Mouse (Mus musculus): ENCODE measurements at regions not wholly inside any gene's neighbourhood (a gene's known extent, or its start where the extent isn't known, plus 50 kb on each side); places are given as distances from the start of the nearest gene placed in this dataset.

DNA sequence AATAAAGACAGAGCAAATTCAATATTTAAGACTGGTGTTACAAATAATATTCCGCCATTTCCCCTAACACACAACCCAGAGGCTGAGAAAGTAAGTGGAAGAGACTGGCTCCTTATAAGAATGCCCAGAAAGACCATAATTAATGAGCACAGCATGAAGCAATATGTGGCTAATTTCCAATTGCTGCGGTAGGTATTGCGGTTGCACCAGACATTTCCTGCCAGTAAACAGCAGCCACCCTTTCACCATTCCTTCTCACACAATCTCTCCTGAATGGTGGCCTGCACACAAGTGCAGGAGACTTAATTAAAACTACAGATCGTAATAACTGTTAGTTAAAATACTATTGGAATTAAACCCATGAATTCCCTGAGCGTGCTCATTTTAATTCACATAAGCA, 71.8 kb upstream of the Pabpc6 start:
- TF ChIP-seq CTCF (IDR thresholded peaks at IDR 0.05; ENCODE audit: low read depth, low read length) = no peak
- no peak for TF ChIP-seq POLR2A (IDR thresholded peaks at IDR 0.05; ENCODE audit: borderline replicate concordance, low read depth, low read length)
